ENCODE assay signal across 8 mouse cellular contexts in the genomic region with DNA sequence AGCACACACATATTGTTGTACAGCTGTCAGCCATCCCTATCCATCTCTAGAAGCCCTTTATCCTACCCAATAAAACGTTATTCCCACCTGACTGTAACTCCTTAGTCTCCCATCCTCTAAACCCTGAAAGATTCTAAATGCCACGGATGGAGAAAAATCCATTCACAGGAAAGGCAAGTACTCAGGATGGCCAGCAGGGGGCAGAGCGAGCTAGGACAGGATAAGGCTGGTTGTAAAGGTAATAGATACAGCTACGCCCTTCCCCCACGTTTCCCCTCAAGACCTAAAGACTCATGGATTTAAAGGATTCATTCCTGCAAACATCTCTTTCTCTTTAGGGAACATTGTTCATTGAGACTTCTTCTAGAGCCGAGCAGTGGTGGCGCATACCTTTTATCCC. TPM values are rescaled to one million over a fixed set of nuclear protein-coding genes. Genes with fewer than 3 reads are reported as not detected.
DNase-seq lines count a peak whose midpoint lies in the region; ATAC-seq lines count a peak whose summit lies in the region.

No protein-coding gene starts in this region.

- ATAC-seq in hindbrain, embryonic 16.5 days = no peak
- no peak for ATAC-seq in inflammation-experienced regulatory T-cells, adult 6 months

- no peaks in the 10 kb centered on the region for H3K9me3 ChIP-seq in hindbrain, embryonic 16.5 days (ENCODE audit: control insufficient read depth, low read length)

- no peaks in the 10 kb centered on the region for H3K36me3 ChIP-seq in hindbrain, embryonic 16.5 days (ENCODE audit: control insufficient read depth, insufficient read depth, low read length)

- WGBS in hindbrain, embryonic 16.5 days = 20% methylated on average over 7 of the region's 7 CpGs

- H3K27ac ChIP-seq in hindbrain, embryonic 16.5 days (ENCODE audit: low read depth, low read length) = no peak overlapping the region

- peak; percentile 49 to 64 for DNase-seq in left cerebral cortex, adult 18-20 months (ENCODE audit: low spot score in 2 of 2)
- DNase-seq in left cerebral cortex, adult 8-10 months (ENCODE audit: low spot score in 2 of 2) = no peak
- peak; percentile 91 for DNase-seq in ZHBTc4 (ENCODE audit: low read depth, low spot score)
- peak; percentile 76 for DNase-seq in embryo, embryonic 9.5 days (ENCODE audit: extremely low spot score)
- peak; percentile 27 to 36 for DNase-seq in lung, adult 18-20 months
- peak; percentile 85 for DNase-seq in retina, embryonic 14.5 days (ENCODE audit: low spot score)

- H3K4me1 ChIP-seq in hindbrain, embryonic 16.5 days (ENCODE audit: control insufficient read depth, insufficient read depth, low read depth, low read length) = no peaks in the 10 kb centered on the region

- no peaks in the 10 kb centered on the region; the same call in 1 of the 2 replicates for H3K27me3 ChIP-seq in hindbrain, embryonic 16.5 days (replicated peaks; ENCODE audit: control insufficient read depth, insufficient read depth, low read length)

- H3K9ac ChIP-seq in hindbrain, embryonic 16.5 days (ENCODE audit: low read depth, low read length) = peak overlapping the region; percentile 27; the same call in 1 of the 2 replicates

- H3K4me2 ChIP-seq in hindbrain, embryonic 16.5 days (ENCODE audit: low read length) = peak overlapping the region; percentile 46

- H3K4me3 ChIP-seq in hindbrain, embryonic 16.5 days (ENCODE audit: low read length) = no peak overlapping the region

RNA-seq across cellular contexts. Expression of a gene that starts 34.0 kb away (rescaled TPM):
- total RNA-seq in left cerebral cortex, adult 18-20 months (2021) = 1 to 10 TPM; 7.3 to 8.0 TPM
- total RNA-seq in left cerebral cortex, adult 8-10 months (2022) = 10 to 100 TPM in 2 of 4 experiments, 1 to 10 TPM in 2; 5.9 to 21.5 (median 10.1) TPM
- 2.4 and 2.6 TPM in 2 replicates for polyA plus RNA-seq in hindbrain, embryonic 16.5 days (2015; fragmentation: Nextera tagmentation; extraction: Ambion mirVana)
- polyA plus RNA-seq in inflammation-experienced regulatory T-cells, adult 6 months (2017; shearing (Covaris generic)) = 100 to 1,000 TPM in 1 of 3 experiments, 10 to 100 TPM in 2; 38.9 to 105 (median 50.8) TPM

RNA-seq across cellular contexts. Expression of a gene that starts 38.4 kb away (rescaled TPM):
- total RNA-seq in left cerebral cortex, adult 18-20 months (2021) = not detected
- total RNA-seq in left cerebral cortex, adult 8-10 months (2022) = not detected
- polyA plus RNA-seq in hindbrain, embryonic 16.5 days (2015; fragmentation: Nextera tagmentation; extraction: Ambion mirVana) = 0.09 TPM in 1 of 2 replicates, not detected in the other
- polyA plus RNA-seq in inflammation-experienced regulatory T-cells, adult 6 months (2017; shearing (Covaris generic)) = under 1 TPM in 2 of 3 experiments, not detected in 1; 0.35 to 0.38 TPM

RNA-seq across cellular contexts. Expression of a gene that starts 39.3 kb away (rescaled TPM):
- 1 to 10 TPM; 2.8 to 4.5 TPM for total RNA-seq in left cerebral cortex, adult 18-20 months (2021)
- total RNA-seq in left cerebral cortex, adult 8-10 months (2022) = 10 to 100 TPM in 1 of 4 experiments, 1 to 10 TPM in 3; 2.3 to 14.5 (median 5.2) TPM
- polyA plus RNA-seq in hindbrain, embryonic 16.5 days (2015; fragmentation: Nextera tagmentation; extraction: Ambion mirVana) = 3.7 and 3.9 TPM in 2 replicates
- polyA plus RNA-seq in inflammation-experienced regulatory T-cells, adult 6 months (2017; shearing (Covaris generic)) = 10 to 100 TPM; 35.4 to 54.7 (median 53.1) TPM

RNA-seq across cellular contexts. Expression of a gene that starts 52.0 kb away (rescaled TPM):
- 10 to 100 TPM; 65.2 to 87.4 TPM for total RNA-seq in left cerebral cortex, adult 18-20 months (2021)
- 10 to 100 TPM; 60.8 to 75.0 (median 67.2) TPM for total RNA-seq in left cerebral cortex, adult 8-10 months (2022)
- 0.54 TPM in 1 of 2 replicates, not detected in the other for polyA plus RNA-seq in hindbrain, embryonic 16.5 days (2015; fragmentation: Nextera tagmentation; extraction: Ambion mirVana)
- not detected for polyA plus RNA-seq in inflammation-experienced regulatory T-cells, adult 6 months (2017; shearing (Covaris generic))

Comparison
In these comparisons a context has a peak if more than half of its experiments do, and no peak if none do; other contexts are left out.
1. DNase-seq: peak in left cerebral cortex, adult 18-20 months (2 of 2), ZHBTc4 (single experiment), embryo, embryonic 9.5 days (single experiment), lung, adult 18-20 months (2 of 2) and retina, embryonic 14.5 days (single experiment); none in left cerebral cortex, adult 8-10 months (0 of 2).